Mouse (Mus musculus) spleen, embryonic (tissue): ENCODE data around the gene Crybg1.
"Not testable (repeated sequence)": the region's sequence is repeated elsewhere in the genome, so short reads cannot be mapped to it uniquely, and the experiment has no call there.

ENCODE experiments used
- CTCF ChIA-PET: fragments of 350-600 bp; sonication (Branson Sonifier 250); formaldehyde crosslinking; loops from one replicate; lab custom pipeline; 2022; lab: Charles Lee

Crybg1 gene

DNA sequence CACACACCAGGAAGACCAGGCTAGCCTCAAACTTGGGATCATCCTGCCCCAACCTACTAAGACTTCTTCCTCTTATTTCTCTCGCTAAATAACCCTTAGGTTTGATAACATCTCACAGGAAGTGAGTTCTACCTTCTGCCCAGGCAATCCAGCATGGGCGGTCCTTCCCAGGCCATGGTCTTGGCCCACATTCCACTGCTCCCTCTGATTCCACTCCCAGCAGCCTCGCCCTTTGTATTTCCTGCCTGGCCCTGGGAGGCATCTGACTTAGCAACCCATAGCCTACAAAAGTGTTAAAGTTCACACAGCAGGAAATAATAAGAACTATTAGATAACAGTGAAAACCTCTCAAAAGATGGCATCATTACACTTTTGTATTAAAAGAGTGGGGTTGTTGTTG, 171.3 kb downstream of the Crybg1 start:
- CTCF ChIA-PET, result interaction anchor here (0.6 kb wide), 1 partner anchor 12 kb away, joined by 5 read pairs; no protein-coding TSS in a partner anchor

- CTCF ChIA-PET, result no interaction called here
Observed at GRCm38 (mm10) chr10:43973244-43973643, 175.4 kb downstream of the Crybg1 start.

- CTCF ChIA-PET, result no interaction called here
Observed at GRCm38 (mm10) chr10:43964943-43965342, 183.7 kb downstream of the Crybg1 start.

GRCm38 (mm10) chr10:43953942-43954341, 194.7 kb downstream of the Crybg1 start:
- CTCF ChIA-PET, result interaction anchor here (0.7 to 1.7 kb wide), 5 partner anchors 22 to 1135 kb away, joined by 3 to 36 read pairs (median 8); no protein-coding TSS in a partner anchor

GRCm38 (mm10) chr10:43945435-43945834, 203.2 kb downstream of the Crybg1 start:
- CTCF ChIA-PET, result no interaction called here

DNA sequence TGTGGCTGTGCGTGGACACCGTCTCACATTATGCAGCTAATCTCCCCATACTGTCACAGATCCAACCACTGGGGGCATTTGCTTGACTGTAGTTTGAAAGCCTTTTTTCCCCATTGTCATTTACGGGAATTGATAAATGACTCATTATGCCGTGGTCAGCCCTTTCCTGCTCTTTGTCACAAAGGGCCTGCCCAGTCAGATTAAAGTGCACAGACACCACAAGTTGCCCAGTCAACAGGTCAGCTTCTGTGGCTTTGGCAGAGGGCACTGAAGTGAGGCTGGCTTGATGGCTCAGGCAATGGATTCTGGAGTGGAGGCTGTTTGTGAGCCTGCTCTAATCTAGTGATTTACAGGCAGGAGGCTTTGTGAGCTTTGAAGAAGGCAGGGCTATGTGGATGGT, 204.9 kb downstream of the Crybg1 start:
- CTCF ChIA-PET, result interaction anchor here (0.5 kb wide), 1 partner anchor 44 kb away, joined by 15 read pairs; no protein-coding TSS in a partner anchor

- CTCF ChIA-PET, result no interaction called here
Observed at GRCm38 (mm10) chr10:43939136-43939662, 209.5 kb downstream of the Crybg1 start.

- CTCF ChIA-PET, result no interaction called here
Observed at GRCm38 (mm10) chr10:43928596-43928995, 220.1 kb downstream of the Crybg1 start.

DNA sequence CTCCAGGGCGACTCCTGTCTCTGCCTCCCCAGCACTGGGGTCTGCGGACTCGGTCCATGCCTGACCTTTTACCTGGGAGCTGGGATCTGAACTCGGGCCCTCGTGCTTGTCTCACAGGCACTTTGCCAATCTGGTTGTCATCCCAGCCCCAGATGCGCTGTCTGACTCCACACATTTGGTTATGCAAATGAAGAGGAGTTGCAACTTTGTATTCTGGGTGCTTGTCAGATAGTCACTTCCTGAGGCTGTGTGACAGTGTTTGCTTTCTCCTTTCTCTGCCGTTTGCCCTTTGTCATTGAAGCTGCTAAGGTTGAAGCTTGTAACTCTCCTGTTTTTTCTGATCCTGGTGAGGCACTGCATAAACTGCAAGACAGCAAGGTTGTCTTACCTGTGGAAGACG, 220.9 kb downstream of the Crybg1 start:
- CTCF ChIA-PET, result interaction anchor here (0.6 kb wide), 1 partner anchor 111 kb away, joined by 14 read pairs; no protein-coding TSS in a partner anchor

- CTCF ChIA-PET, result not testable (repeated sequence)
Observed at GRCm38 (mm10) chr10:43925776-43926175, 222.9 kb downstream of the Crybg1 start.

- CTCF ChIA-PET, result interaction anchor here (0.5 to 0.7 kb wide), 2 partner anchors 17 to 192 kb away, joined by 3 to 5 read pairs; no protein-coding TSS in a partner anchor
Observed at GRCm38 (mm10) chr10:43923096-43923495, 225.6 kb downstream of the Crybg1 start.

- CTCF ChIA-PET, result interaction anchor here (1.4 kb wide), 1 partner anchor 344 kb away, joined by 9 read pairs; no protein-coding TSS in a partner anchor
Observed at GRCm38 (mm10) chr10:43918696-43919608, 229.7 kb downstream of the Crybg1 start.

- CTCF ChIA-PET, result no interaction called here
Observed at GRCm38 (mm10) chr10:43916737-43917136, 231.9 kb downstream of the Crybg1 start.

DNA sequence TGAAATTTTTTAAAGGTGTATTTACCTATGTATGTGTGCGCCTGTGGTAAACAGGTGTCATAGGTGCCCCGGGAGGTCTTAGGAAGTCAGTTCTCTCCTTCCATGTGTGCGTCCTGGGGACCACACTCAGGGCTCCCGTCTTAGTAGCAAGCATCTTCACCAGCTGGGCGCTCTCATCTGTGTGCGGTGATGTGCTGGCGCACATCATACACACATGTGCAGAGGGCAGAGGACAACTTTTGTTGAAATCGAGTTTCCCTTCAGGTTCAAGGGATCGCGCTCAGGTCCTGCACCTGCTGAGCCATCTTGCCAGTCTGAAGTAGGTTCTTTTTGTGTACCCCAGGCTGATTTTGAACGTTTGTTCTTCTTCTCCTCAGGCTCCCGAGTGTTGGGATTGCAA, 232.5 kb downstream of the Crybg1 start:
- CTCF ChIA-PET, result no interaction called here

- CTCF ChIA-PET, result no interaction called here
Observed at GRCm38 (mm10) chr10:43912236-43912635, 236.4 kb downstream of the Crybg1 start.

- CTCF ChIA-PET, result interaction anchor here (1.8 kb wide), 1 partner anchor 331 kb away, joined by 4 read pairs; no protein-coding TSS in a partner anchor
Observed at GRCm38 (mm10) chr10:43910873-43911142, 237.8 kb downstream of the Crybg1 start.

- CTCF ChIA-PET, result interaction anchor here (1.8 kb wide), 1 partner anchor 330 kb away, joined by 4 read pairs; no protein-coding TSS in a partner anchor
Observed at GRCm38 (mm10) chr10:43910032-43910872, 238.4 kb downstream of the Crybg1 start.

GRCm38 (mm10) chr10:43904569-43904968, 244.1 kb downstream of the Crybg1 start:
- CTCF ChIA-PET, result interaction anchor here (0.7 kb wide), 1 partner anchor 23 kb away, joined by 3 read pairs; no protein-coding TSS in a partner anchor

GRCm38 (mm10) chr10:43901578-43902194, 247.0 kb downstream of the Crybg1 start, which contains the start of the genes Qrsl1 and Rtn4ip1:
TSS of gene Qrsl1 (minus strand) at chr10:43901745.
TSS of gene Rtn4ip1 (plus strand) at chr10:43901807.
- CTCF ChIA-PET, result interaction anchor here (0.8 kb wide), 1 partner anchor 73 kb away, joined by 6 read pairs; no protein-coding TSS in a partner anchor

DNA sequence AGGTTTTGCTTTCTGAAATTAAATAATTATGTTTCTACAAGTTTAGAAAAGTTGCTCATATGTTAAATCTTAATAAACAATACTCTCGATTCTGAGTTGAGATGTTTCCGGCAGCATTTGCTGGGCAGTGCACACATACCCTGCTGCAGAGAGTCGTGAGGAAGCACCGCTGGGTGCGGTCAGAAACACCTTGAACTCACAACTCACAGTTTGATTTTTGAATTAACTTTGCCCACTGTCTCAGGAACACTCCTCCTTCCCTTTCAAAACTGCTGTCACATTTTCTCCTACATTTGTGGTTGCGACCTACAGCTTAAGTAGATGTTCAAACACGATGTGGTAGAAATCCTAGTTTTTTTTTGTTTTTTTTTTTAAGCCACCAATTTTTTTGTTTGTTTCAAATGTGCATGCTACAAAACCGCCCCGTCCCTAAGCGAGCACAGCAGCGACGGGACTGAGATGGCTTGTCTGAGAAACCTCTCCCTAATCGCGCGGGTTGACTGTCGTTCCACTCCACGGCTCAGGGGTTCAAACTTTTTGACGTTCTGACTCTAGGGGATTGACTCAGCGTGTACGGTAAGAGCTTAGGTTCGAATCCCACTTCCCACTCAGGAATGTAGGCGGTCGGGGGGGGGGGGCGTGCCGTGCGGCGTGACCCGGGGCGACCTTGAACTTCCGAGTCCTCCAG, 247.6 kb downstream of the Crybg1 start:
- CTCF ChIA-PET, result interaction anchor here (0.7 to 0.8 kb wide), 3 partner anchors 72 to 462 kb away, joined by 3 to 6 read pairs (median 4); no protein-coding TSS in a partner anchor
